Mouse (Mus musculus): Measurements from ENCODE around the gene Stmnd1. TPM values are rescaled to one million over a fixed set of nuclear protein-coding genes. Genes with fewer than 3 reads are reported as not detected.

Gene Stmnd1
- polyA plus RNA-seq (2014; fragmentation: Illumina TruSeq; extraction: RNeasy Lipid Tissue Mini Kit (QIAGEN cat#74804); ENCODE audit: low read depth, low replicate concordance): not detected

DNA sequence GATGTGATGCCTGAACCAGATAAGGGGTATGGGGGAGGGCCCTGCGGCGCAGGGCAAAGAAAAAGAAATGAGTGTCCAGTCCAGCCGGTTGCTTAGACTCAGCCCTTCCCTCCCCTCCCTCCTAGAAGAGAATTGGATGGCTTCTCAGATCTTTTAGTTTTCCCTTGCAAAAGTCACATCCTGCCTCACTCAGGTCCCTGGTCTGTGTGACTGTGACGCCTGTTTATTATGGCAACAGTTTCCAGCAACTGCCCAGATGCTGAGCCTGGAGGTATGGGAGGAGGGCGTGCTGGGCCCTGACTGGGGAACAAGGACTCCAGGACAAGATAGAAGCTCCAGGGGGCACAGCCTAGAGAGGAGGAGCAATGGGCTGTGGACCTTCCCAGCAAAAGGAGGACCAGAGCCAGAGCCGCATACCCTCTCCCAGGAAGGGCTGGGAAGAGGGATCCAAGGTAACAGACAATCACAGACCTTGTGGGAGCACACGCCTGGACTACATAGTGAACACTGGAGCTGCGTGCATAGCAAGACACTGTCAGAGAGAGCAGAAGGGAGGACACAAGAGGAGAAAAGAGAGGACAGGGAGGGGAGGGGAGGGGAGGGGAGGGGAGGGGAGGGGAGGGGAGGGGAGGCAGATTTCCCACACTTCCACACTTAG, at the start of gene Stmnd1:
Stmnd1 (plus strand) TSS at position 269 of the 658 bp plus-strand sequence.

Other genes with a start within 250 kb of the Stmnd1 start
- 0.65 TPM for gene Rbm24, start 144.7 kb downstream of the Stmnd1 start, polyA plus RNA-seq (2014; fragmentation: Illumina TruSeq; extraction: RNeasy Lipid Tissue Mini Kit (QIAGEN cat#74804); ENCODE audit: low read depth, low replicate concordance)
- 1.4 TPM for gene Cap2, start 228.1 kb downstream of the Stmnd1 start, polyA plus RNA-seq (2014; fragmentation: Illumina TruSeq; extraction: RNeasy Lipid Tissue Mini Kit (QIAGEN cat#74804); ENCODE audit: low read depth, low replicate concordance)